Mouse (Mus musculus) splenic B cell, adult 2 months (primary cell): ENCODE measurements around the gene Gm20458.

Experiments
- DNase-seq: peaks from one replicate; pipeline ENCODE4 v3.0.0-alpha.2; 2011; ENCODE audit warnings: low read depth, low spot score
- H3K27me3 ChIP-seq: 2 replicates; pipeline ENCODE4 v1.6.1; 2012; ENCODE audit warnings: mild to moderate bottlenecking, low read length, moderate library complexity, mixed read lengths; ENCODE audit not compliant: control insufficient read depth, poor library complexity, insufficient read depth, severe bottlenecking
- H3K36me3 ChIP-seq: 2 replicates; pipeline ENCODE4 v1.6.1; 2012; ENCODE audit warnings: mild to moderate bottlenecking, low read length, moderate library complexity, mixed read lengths; ENCODE audit not compliant: control insufficient read depth, poor library complexity, insufficient read depth, severe bottlenecking

Gm20458 gene

GRCm38 (mm10) chr2:164460745-164461551 lies at the start of gene Gm20458:
TSS of gene Gm20458 (plus strand) at chr2:164460967.
- H3K27me3 ChIP-seq = no peaks in the 10 kb centered on the region
- peak; percentile 97 for DNase-seq
- peaks cover 5% of the 10 kb centered on the region; the same call in 1 of the 2 replicates for H3K36me3 ChIP-seq

- no peaks in the 10 kb centered on the region for H3K36me3 ChIP-seq
- no peak for DNase-seq
- no peaks in the 10 kb centered on the region for H3K27me3 ChIP-seq
Measured at GRCm38 (mm10) chr2:164414167-164414566, 46.6 kb upstream of the Gm20458 start.

DNA sequence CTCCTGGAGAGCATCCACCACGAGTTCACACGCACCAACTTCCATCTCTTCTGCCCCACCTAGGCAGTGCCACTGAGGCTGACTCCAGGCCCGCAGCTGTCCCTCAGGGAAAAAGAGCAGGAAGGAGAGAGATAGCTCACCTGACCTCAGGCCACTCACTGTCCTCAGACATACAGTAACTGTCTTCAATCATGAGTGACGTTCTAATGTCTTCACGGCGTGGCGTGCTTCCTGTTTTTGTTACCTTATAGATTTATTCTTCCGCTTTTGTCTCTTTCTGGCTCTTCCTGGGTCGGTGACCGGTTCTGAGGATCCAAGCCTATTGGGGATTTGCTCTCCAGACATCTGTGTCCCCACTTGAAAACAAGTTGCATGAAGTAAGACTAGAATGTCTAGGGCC lies 46.2 kb upstream of the Gm20458 start:
- Histone ChIP-seq H3K36me3 (no peaks in the 10 kb centered on the region), H3K27me3 (no peaks in the 10 kb centered on the region)
- DNase-seq = peak; percentile 64

GRCm38 (mm10) chr2:164417198-164417597 lies 43.6 kb upstream of the Gm20458 start:
- Histone ChIP-seq H3K36me3 (no peaks in the 10 kb centered on the region), H3K27me3 (no peaks in the 10 kb centered on the region)
- DNase-seq = peak; percentile 77

DNA sequence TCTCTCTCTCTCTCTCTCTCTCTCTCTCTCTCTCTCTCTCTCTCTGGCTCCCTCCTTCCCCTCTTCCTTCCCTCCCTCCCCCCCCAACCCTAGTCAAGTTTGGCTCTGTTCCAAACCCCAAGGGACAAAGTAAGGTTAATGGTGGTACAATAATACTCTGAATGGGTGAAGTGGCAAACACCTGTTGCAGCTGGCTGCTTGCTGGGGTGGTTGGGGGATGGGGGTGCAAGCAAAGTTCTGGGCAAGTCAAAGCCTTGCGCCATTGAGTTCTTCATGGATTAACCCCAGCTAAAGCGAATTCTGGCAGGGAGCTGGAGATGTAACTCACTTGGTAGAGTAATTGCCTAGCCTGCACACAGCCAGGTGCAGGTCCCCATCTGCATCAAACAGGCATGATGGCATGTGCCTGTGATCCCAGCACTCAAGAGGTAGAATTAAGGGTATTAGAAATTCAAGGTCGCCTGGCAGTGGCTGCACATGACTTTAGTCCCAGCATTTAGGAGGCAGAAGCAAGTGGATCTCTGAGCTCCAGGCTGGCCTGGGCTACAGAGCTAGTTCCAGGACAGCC lies 42.4 kb upstream of the Gm20458 start:
- Histone ChIP-seq H3K36me3 (no peaks in the 10 kb centered on the region), H3K27me3 (no peaks in the 10 kb centered on the region)
- no peak for DNase-seq

DNA sequence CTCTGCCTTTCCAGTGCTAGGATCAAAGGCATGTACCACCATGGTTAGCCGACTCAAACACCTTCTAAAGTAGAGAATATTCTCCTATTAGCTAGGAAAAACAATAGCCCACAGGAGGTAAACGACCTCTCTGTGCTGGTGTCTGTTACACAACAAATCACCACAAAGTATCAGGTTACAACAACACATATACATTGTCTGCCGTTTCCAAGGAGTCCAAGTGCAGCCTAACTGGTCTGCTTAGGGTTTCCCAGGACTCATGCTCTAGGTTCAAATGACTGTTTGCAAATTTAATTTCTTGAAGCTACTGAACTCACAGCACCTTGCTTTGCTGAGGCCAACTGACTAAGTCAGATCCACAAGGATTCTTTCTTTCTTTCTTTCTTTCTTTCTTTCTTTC lies 41.3 kb upstream of the Gm20458 start:
- Histone ChIP-seq H3K27me3 (no peaks in the 10 kb centered on the region), H3K36me3 (peaks cover 2% of the 10 kb centered on the region; the same call in 1 of the 2 replicates)
- DNase-seq = no peak

DNA sequence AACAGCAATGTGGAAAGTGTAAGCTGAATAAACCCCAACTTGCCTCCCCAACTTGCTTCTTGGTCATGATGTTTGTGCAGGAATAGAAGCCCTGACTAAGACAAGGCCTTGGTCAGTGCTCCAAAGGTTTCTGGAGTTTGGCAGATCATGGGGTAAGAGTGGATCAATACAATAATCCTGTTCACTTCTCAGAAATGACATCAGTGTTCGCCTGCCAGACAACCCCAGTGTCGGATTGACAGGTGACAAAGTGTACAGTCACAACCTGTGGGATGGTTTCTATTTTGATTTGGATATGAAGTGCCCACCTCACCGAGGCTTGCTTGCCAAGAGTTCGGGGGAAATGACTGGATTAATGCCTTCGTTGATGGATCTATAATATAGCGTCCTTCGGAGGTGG lies 39.5 kb upstream of the Gm20458 start:
- Histone ChIP-seq H3K36me3 (peaks cover 10% of the 10 kb centered on the region), H3K27me3 (no peaks in the 10 kb centered on the region)
- DNase-seq = no peak

GRCm38 (mm10) chr2:164421979-164422378 lies 38.8 kb upstream of the Gm20458 start:
- Histone ChIP-seq H3K27me3 (no peaks in the 10 kb centered on the region), H3K36me3 (peaks cover 12% of the 10 kb centered on the region)
- no peak for DNase-seq

GRCm38 (mm10) chr2:164422675-164423393 lies 37.9 kb upstream of the Gm20458 start:
- H3K27me3 ChIP-seq = no peaks in the 10 kb centered on the region
- peaks cover 12% of the 10 kb centered on the region for H3K36me3 ChIP-seq
- peak; percentile 89 for DNase-seq

GRCm38 (mm10) chr2:164423464-164423863 lies 37.3 kb upstream of the Gm20458 start:
- DNase-seq = no peak
- Histone ChIP-seq H3K36me3 (peaks cover 16% of the 10 kb centered on the region), H3K27me3 (no peaks in the 10 kb centered on the region)

DNA sequence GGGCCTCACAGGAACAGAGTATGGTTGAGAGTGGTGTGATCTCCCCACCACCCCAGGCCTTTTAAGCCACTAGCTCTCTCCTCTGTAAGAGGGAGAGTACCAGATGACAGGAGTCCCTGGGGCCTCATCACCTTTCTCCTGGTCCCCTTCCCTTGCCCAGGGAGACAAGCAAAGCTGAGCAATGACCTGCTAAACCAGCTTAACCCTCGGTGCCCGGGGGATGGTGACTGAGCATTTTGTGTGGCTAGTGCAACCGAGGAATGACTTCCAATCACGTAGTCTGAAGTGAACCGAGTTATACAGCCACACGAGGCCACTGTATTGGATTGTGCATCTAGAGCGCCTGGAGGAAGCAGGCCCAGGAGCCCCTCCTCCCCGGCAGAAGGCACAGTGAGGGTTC lies 36.4 kb upstream of the Gm20458 start:
- Histone ChIP-seq H3K36me3 (peaks cover 21% of the 10 kb centered on the region), H3K27me3 (no peaks in the 10 kb centered on the region)
- DNase-seq = no peak

- no peaks in the 10 kb centered on the region for H3K27me3 ChIP-seq
- peaks cover 24% of the 10 kb centered on the region for H3K36me3 ChIP-seq
- no peak for DNase-seq
Measured at GRCm38 (mm10) chr2:164425401-164425800, 35.4 kb upstream of the Gm20458 start.

GRCm38 (mm10) chr2:164426121-164426520 lies 34.6 kb upstream of the Gm20458 start:
- DNase-seq = no peak
- no peaks in the 10 kb centered on the region for H3K27me3 ChIP-seq

GRCm38 (mm10) chr2:164426952-164427351 lies 33.8 kb upstream of the Gm20458 start:
- DNase-seq = no peak
- H3K27me3 ChIP-seq = no peaks in the 10 kb centered on the region
- H3K36me3 ChIP-seq = peaks cover 27% of the 10 kb centered on the region

More at GRCm38 (mm10) chr2:164426121-164426520, 34.6 kb upstream of the Gm20458 start:
- peaks cover 27% of the 10 kb centered on the region for H3K36me3 ChIP-seq

GRCm38 (mm10) chr2:164428451-164428850 lies 32.3 kb upstream of the Gm20458 start:
- peaks cover 27% of the 10 kb centered on the region for H3K36me3 ChIP-seq
- DNase-seq = no peak
- H3K27me3 ChIP-seq = no peaks in the 10 kb centered on the region
